10 mouse cellular contexts compared by ENCODE assay signal in the genomic region with DNA sequence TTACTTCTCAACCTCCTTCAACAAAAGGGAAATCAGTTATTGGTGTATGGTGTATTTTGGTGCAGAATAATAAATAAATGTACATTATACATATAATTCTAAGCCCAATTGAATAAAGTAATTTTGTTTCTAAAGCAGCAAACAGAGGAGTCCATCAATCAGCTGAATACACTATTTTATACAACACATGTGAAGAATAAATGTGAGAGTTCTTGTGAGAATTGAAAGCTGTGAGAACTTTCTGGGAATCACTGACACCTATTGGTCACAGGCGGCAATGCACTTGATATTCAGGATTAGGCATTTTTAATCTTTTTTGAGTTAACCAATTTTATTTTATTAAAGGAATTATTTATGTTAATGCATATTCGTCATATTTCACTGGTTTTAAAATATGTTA.
A peak's percentile ranks its signal among the peaks of the same experiment; 100 is the strongest.
DNase-seq lines count a peak whose midpoint lies in the region; ATAC-seq and TF ChIP-seq lines count a peak whose summit lies in the region.
"Had no signal": no experiment of that assay in that cellular context is flagged by ENCODE, and none has a peak within 500 bp of the region (broad histone marks: within the 10 kb centered on the region; RNA-seq: fewer than 3 reads in every experiment).

No protein-coding gene starts in this region.

- no peaks in the 10 kb centered on the region for H3K9me3 ChIP-seq in heart, embryonic 12.5 days (replicated peaks)
- H3K9me3 ChIP-seq: limb, embryonic 13.5 days had no signal

- H3K4me1 ChIP-seq in cerebellum, adult 2 months (ENCODE audit: control insufficient read depth, insufficient read depth, low read length) = no peaks in the 10 kb centered on the region
- no peaks in the 10 kb centered on the region for H3K4me1 ChIP-seq in heart, embryonic 12.5 days (replicated peaks)
- H3K4me1 ChIP-seq: limb, embryonic 13.5 days had no signal

- 3% methylated on average over 2 of the region's 2 CpGs for WGBS in cerebellum, adult 2 months
- WGBS in heart, embryonic 12.5 days = 0% methylated on average over 2 of the region's 2 CpGs

- H3K36me3 ChIP-seq in heart, embryonic 12.5 days = no peaks in the 10 kb centered on the region
- H3K36me3 ChIP-seq: limb, embryonic 13.5 days had no signal

- H3K27me3 ChIP-seq in cerebellum, adult 2 months (ENCODE audit: control insufficient read depth, insufficient read depth, low read length) = no peaks in the 10 kb centered on the region
- H3K27me3 ChIP-seq in heart, embryonic 12.5 days (replicated peaks) = no peaks in the 10 kb centered on the region
- H3K27me3 ChIP-seq: limb, embryonic 13.5 days had no signal

- no peak overlapping the region for H3K9ac ChIP-seq in heart, embryonic 12.5 days
- H3K9ac ChIP-seq: limb, embryonic 13.5 days had no signal

- no peak for ATAC-seq in heart, embryonic 12.5 days (ENCODE audit: insufficient number of reproducible peaks, low FRiP score)

- DNase-seq in cerebellum, adult 2 months = peak in 1 of 2 experiments; percentile 1
- no peak for DNase-seq in cerebellum, adult 8-10 months
- peak; percentile 32 for DNase-seq in layer of hippocampus, adult 11-12 months (ENCODE audit: low spot score)
- DNase-seq in layer of hippocampus, adult 9-11 months = no peak
- DNase-seq in MN1 (ENCODE audit: low spot score) = peak; percentile 6
- peak; percentile 10 for DNase-seq in hindlimb bud, embryonic 11.5 days (ENCODE audit: extremely low spot score, low read depth, low spot score)
- no peak for DNase-seq in urinary bladder, adult 2 months (ENCODE audit: low spot score)
- DNase-seq: B cell, adult 2 months had no signal

- H3K4me2 ChIP-seq in heart, embryonic 12.5 days = no peak overlapping the region
- H3K4me2 ChIP-seq: limb, embryonic 13.5 days had no signal

- peak; percentile 12; the same call in 1 of the 2 replicates for TF ChIP-seq CTCF in cerebellum, adult 2 months (IDR thresholded peaks at IDR 0.05; ENCODE audit: borderline replicate concordance, insufficient read depth, low read depth, low read length)

- H3K4me3 ChIP-seq in cerebellum, adult 2 months (replicated peaks; ENCODE audit: insufficient read depth, low read depth, low read length) = no peak overlapping the region
- H3K4me3 ChIP-seq in heart, embryonic 12.5 days = no peak overlapping the region
- H3K4me3 ChIP-seq: limb, embryonic 13.5 days had no signal

- no peak for TF ChIP-seq POLR2A in cerebellum, adult 2 months (IDR thresholded peaks at IDR 0.05; ENCODE audit: borderline replicate concordance, insufficient read depth, low read length)

- no peak overlapping the region for H3K27ac ChIP-seq in cerebellum, adult 2 months (ENCODE audit: insufficient read depth, low read length)
- no peak overlapping the region for H3K27ac ChIP-seq in heart, embryonic 12.5 days (ENCODE audit: poor library complexity, severe bottlenecking)
- H3K27ac ChIP-seq: limb, embryonic 13.5 days had no signal

Comparison
In these comparisons a context has a peak if more than half of its experiments do, and no peak if none do; other contexts are left out.
1. DNase-seq: peak in layer of hippocampus, adult 11-12 months (single experiment), MN1 (single experiment) and hindlimb bud, embryonic 11.5 days (single experiment); none in cerebellum, adult 8-10 months (single experiment), layer of hippocampus, adult 9-11 months (single experiment) and urinary bladder, adult 2 months (single experiment).